Mouse (Mus musculus) yolk sac, embryonic 10.5 days (tissue): Measurements from ENCODE around the gene Arhgap28.
"Not testable (repeated sequence)": the region's sequence is repeated elsewhere in the genome, so short reads cannot be mapped to it uniquely, and the experiment has no call there.

Experiments used
- DNase-seq: peaks from one replicate; pipeline ENCODE4 v3.0.0-alpha.2; 2017; ENCODE audit warnings: low spot score

The Arhgap28 gene

GRCm38 (mm10) chr17:67877599-67877998 is 126.3 kb downstream of the Arhgap28 start:
- DNase-seq, result no peak

DNA sequence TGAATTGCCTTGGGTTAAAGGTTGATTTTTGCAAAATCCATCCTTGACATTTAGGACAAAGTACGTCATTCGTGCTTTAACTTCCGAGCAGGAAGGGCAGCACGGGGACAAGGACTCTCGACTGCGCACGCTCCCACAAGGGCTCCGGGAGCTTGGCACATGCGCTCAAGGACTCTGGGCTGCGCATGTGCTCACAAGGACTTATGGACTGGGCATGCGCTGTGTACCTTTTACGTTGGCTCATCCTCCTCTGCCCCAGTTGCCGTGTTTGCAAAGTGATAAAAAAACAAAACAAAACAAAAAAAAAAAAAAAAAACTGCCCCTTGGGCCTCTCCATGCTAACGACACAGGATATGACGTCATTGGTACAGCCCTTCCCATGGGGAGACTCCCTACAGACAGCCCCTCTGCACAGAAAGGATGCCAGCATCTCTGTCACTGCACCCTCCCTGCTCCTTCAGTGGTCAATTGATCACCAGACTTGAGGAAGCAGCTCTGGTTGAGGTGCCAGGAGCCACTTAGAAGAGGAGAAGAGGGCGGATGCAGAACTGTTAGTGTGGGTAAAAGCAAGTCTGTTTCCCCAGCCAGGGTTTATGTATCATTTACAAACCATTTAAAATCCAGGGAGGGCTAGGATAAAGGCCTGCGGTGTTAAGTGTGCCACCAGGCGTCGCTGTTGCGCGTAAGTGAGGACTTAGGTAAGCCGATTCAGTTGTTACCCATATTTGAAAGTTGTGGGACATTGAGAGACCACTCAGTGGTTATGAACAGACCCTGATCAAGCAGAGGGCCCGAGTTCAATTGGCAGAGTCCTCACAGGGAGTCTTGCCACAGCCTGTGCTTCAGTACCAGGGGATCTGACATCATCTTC is 134.0 kb downstream of the Arhgap28 start:
- peak; percentile 32 for DNase-seq

GRCm38 (mm10) chr17:67866541-67867241 is 137.2 kb downstream of the Arhgap28 start:
- DNase-seq, result no peak

GRCm38 (mm10) chr17:67866026-67866425 is 137.9 kb downstream of the Arhgap28 start:
- DNase-seq, result no peak

- no peak for DNase-seq
Observed at GRCm38 (mm10) chr17:67864912-67865311, 139.0 kb downstream of the Arhgap28 start.

- no peak for DNase-seq
Observed at GRCm38 (mm10) chr17:67864363-67864762, 139.6 kb downstream of the Arhgap28 start.

DNA sequence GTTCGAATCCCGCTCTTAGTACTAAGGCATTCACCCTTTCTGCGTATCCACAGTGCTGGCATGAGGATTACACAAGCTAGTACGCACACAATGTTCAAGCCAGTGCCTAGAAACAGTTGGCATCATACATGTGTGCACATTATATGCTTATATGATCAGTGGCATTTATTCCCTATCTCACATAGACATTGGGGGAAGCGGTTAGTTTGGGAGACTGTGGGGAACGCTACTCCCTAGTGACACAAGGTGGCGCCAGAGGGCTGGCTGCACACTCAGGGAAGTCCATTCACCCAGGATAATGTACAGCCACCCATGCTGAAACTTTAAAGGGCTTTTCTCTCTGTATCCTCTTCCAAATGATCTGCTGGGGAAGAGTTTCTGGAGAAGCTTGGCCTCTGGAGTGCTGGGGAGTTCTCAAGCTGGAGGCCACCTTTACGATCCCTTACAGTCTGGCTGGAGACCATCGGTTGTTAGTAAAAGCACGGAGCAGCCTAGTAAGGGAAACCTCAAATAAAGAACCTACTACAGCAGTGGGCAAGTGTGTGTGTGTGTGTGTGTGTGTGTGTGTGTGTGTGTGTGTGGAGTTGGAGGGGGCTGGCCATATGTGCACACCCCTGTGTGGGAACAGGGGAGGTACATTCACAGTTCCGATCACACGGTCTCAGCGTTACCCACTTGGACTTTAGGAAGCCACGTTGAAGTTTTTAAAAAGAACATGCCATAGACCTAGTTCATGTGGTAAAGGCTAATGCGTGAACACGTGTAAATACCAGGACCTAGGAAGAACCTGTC is 142.0 kb downstream of the Arhgap28 start:
- peak; percentile 35 for DNase-seq

GRCm38 (mm10) chr17:67861080-67861630 is 142.8 kb downstream of the Arhgap28 start:
- no peak for DNase-seq

DNA sequence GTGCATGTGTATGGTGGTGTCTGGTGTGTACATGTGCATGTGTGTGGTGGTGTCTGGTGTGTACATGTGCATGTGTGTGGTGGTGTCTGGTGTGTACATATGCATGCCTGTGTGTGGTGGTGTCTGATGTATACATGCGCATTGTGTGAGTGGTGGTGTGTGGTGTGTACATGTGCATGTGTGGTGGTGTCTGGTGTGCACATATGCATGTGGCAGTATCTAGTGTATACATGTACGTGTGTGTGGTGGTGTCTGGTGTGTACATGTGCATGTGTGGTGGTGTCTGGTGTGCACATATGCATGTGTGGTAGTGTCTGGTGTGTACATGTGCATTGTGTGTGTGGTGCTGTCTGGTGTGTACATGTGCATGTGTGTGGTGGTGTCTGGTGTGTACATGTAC is 162.4 kb downstream of the Arhgap28 start:
- DNase-seq, result not testable (repeated sequence)

GRCm38 (mm10) chr17:67838948-67839347 is 165.0 kb downstream of the Arhgap28 start:
- DNase-seq, result no peak

- peak; percentile 40 for DNase-seq
Observed at GRCm38 (mm10) chr17:67837351-67838090, 166.4 kb downstream of the Arhgap28 start.

GRCm38 (mm10) chr17:67836146-67836895 is 167.6 kb downstream of the Arhgap28 start:
- no peak for DNase-seq

GRCm38 (mm10) chr17:67827431-67827830 is 176.5 kb downstream of the Arhgap28 start:
- no peak for DNase-seq

DNA sequence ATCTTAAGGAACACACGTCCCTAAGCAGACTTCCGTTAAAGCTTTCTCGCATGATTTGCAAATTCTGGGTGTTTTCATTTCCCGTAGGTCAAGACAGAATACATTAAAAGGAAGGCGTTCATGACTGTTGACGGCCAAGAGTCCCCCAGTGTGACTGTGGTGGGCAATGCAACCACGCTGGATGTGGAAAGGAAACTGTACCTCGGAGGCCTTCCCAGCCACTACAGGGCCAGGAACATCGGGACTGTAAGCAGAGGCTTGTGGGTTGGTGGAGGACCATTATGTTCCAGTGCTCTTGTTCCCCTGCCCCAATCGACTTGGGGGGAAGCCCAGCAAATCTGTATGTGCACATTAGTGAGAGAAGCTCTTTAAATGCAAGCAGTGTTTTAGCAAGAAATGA is 187.0 kb downstream of the Arhgap28 start:
- DNase-seq, result no peak

DNA sequence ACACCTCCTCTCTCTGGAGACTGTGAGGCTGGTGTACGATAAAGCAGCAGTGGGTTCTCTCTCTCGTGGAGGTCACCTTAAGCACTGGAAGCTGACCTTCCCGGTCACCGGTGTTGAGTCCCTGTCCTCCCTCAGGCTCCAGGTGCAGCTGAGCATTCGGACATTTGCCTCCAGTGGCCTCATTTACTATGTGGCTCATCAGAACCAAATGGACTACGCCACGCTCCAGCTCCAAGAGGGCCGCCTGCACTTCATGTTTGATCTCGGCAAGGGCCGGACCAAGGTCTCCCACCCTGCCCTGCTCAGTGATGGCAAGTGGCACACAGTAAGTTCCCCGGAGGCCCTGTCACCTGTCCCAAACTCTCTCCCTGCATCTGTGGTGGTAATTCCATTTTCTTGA is 188.2 kb downstream of the Arhgap28 start:
- no peak for DNase-seq

- DNase-seq, result no peak
Observed at GRCm38 (mm10) chr17:67813666-67814065, 190.3 kb downstream of the Arhgap28 start.

DNA sequence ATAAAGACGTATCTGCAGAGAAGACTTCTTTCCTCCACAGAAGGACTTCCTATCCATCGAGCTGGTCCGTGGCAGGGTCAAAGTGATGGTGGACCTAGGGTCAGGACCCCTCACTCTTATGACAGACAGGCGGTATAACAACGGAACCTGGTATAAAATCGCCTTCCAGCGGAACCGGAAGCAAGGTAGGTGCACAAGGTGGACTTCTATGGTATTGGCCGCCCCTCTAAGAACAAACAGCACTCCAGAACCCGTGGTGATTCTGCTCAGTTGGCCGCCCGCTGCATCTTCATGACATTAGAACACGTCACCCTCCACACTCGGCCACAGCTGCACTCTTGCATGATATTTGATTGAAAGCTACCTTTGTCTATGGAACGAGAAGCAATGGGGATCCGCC is 194.7 kb downstream of the Arhgap28 start:
- no peak for DNase-seq
